Mouse (Mus musculus) megakaryocyte, embryonic 14.5 days (primary cell): ENCODE data around the gene Ptpn6. TPM values are rescaled to one million over a fixed set of nuclear protein-coding genes. Genes with fewer than 3 reads are reported as not detected.

Experiments used
- H3K27me3 ChIP-seq: replicated peaks from 2 replicates; pipeline ENCODE3; 2012; ENCODE audit warnings: inconsistent platforms
- H3K36me3 ChIP-seq: replicated peaks from 2 replicates; pipeline ENCODE3; 2012; ENCODE audit warnings: low read length, inconsistent platforms, mixed read lengths
- H3K4me1 ChIP-seq: 2 replicates; pipeline ENCODE4 v1.6.1; 2012; ENCODE audit warnings: inconsistent platforms
- H3K4me3 ChIP-seq: replicated peaks from 2 replicates; pipeline ENCODE3; 2012; ENCODE audit warnings: moderate library complexity, mild to moderate bottlenecking, inconsistent platforms
- H3K9me3 ChIP-seq: 2 replicates; pipeline ENCODE4 v1.6.1; 2012; ENCODE audit warnings: inconsistent platforms
- FLI1 ChIP-seq: IDR thresholded peaks from 2 replicates; pipeline ENCODE4 v1.6.1; 2012; ENCODE audit warnings: low read length, inconsistent platforms, mixed read lengths
- GATA1 ChIP-seq: IDR thresholded peaks from 3 replicates; pipeline ENCODE4 v1.6.1; 2012; ENCODE audit warnings: mixed read lengths, low read length, inconsistent platforms, borderline replicate concordance
- polyA plus RNA-seq: library from polyadenylated mRNA; stranded (reverse); fragments of >175 nt; gene quantifications from 2 replicates; pipeline ENCODE4 v1.2.3, GENCODE M21; 2012; ENCODE audit warnings: low replicate concordance; ENCODE audit not compliant: insufficient read depth

Ptpn6 gene
- polyA plus RNA-seq: 19.9 and 20.1 TPM in 2 replicates

- Histone ChIP-seq H3K36me3 (peaks cover 27% of the 10 kb centered on the region), H3K9me3 (no peaks in the 10 kb centered on the region), H3K4me3 (peak within 1 kb of the TSS; percentile 42), H3K27me3 (no peaks in the 10 kb centered on the region), H3K4me1 (peaks cover 71% of the 10 kb centered on the region)
- no peak for TF ChIP-seq GATA1
- no peak for TF ChIP-seq FLI1
Observed at GRCm38 (mm10) chr6:124738511-124739023, at the start of gene Ptpn6. Gene Ptpn6 (minus strand): TSS chr6:124738714.

- no peaks in the 10 kb centered on the region for H3K9me3 ChIP-seq
- H3K36me3 ChIP-seq: no peaks in the 10 kb centered on the region
Observed at GRCm38 (mm10) chr6:124787722-124788121, 49.2 kb upstream of the Ptpn6 start.

DNA sequence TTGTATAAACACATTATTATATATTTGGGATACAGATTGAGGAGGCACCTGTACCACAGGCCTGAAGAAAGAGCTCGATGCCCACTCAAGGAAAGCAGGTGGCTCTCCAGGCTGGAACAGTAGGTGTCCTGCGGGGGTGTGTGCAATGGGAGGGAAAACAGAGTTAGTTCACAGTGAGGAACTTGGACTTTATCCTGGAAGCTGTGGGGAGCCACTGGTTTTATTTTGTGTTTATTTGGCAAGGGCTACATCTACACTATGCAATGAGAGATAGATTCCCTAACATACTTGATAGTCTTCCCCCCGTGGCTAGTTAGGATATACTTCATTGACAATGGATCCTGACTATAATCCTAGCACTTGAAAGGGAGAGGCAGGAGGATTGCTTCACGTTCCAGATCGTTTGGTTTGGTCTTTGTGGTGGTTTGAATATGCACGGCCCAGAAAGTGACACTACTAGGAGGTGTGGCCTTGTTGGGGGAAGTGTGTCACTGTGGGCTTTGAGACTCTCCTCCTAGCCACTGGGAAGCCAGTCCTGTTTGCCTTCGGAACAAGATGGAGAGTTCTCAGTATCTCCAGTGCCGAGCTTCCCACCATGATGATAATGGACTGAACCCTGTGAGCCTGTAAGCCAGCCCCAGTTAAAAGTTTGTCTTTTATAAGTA, 48.4 kb upstream of the Ptpn6 start:
- TF ChIP-seq GATA1 (no peak), FLI1 (no peak)
- H3K4me1 ChIP-seq: peaks cover 13% of the 10 kb centered on the region
- no peaks in the 10 kb centered on the region for H3K27me3 ChIP-seq
- no peaks in the 10 kb centered on the region for H3K36me3 ChIP-seq
- peak overlapping the region; percentile 38 for H3K4me3 ChIP-seq
- no peaks in the 10 kb centered on the region for H3K9me3 ChIP-seq

More at GRCm38 (mm10) chr6:124787722-124788121, 49.2 kb upstream of the Ptpn6 start:
- peaks cover 2% of the 10 kb centered on the region for H3K27me3 ChIP-seq
- H3K4me3 ChIP-seq: no peak overlapping the region
- peaks cover 8% of the 10 kb centered on the region for H3K4me1 ChIP-seq
- TF ChIP-seq FLI1: no peak
- TF ChIP-seq GATA1: no peak

GRCm38 (mm10) chr6:124782436-124782835, 43.9 kb upstream of the Ptpn6 start:
- Histone ChIP-seq H3K36me3 (no peaks in the 10 kb centered on the region), H3K27me3 (peaks cover 32% of the 10 kb centered on the region), H3K4me1 (peaks cover 38% of the 10 kb centered on the region), H3K9me3 (peaks cover under 1% of the 10 kb centered on the region), H3K4me3 (peak overlapping the region; percentile 85)
- TF ChIP-seq FLI1 (no peak), GATA1 (no peak)

GRCm38 (mm10) chr6:124780917-124781316, 42.4 kb upstream of the Ptpn6 start:
- no peak overlapping the region for H3K4me3 ChIP-seq
- H3K4me1 ChIP-seq: peaks cover 32% of the 10 kb centered on the region
- no peak for TF ChIP-seq FLI1
- TF ChIP-seq GATA1: no peak
- no peaks in the 10 kb centered on the region for H3K36me3 ChIP-seq
- H3K27me3 ChIP-seq: peaks cover 40% of the 10 kb centered on the region
- peaks cover 14% of the 10 kb centered on the region for H3K9me3 ChIP-seq

DNA sequence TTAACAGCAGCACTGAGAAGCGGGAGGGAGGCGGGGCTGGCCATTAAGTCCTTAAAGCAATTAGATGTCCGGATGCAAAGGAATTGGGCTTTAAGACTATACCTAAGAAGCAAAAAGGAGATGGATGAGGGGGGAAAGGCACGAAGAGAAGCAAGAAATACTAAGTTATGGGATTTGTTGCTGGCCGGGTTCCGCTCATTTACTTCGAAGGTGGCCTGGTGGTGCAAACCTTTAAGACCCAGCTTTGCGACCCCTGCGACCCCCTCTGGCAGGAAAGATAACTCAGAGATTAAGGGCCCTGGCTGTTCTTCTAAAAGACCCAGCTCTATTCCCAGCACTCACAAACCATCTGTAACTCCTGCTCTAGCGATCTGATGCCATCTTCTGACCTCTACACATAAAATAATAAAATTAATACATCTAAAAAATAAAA, 41.5 kb upstream of the Ptpn6 start:
- TF ChIP-seq GATA1 (no peak), FLI1 (no peak)
- peaks cover 40% of the 10 kb centered on the region for H3K27me3 ChIP-seq
- H3K9me3 ChIP-seq: peaks cover 14% of the 10 kb centered on the region
- peak overlapping the region; percentile 77 for H3K4me3 ChIP-seq
- peaks cover 32% of the 10 kb centered on the region for H3K4me1 ChIP-seq
- H3K36me3 ChIP-seq: no peaks in the 10 kb centered on the region

GRCm38 (mm10) chr6:124779222-124779983, 40.9 kb upstream of the Ptpn6 start, which contains the start of gene Lrrc23:
Gene Lrrc23 (minus strand): TSS chr6:124779727.
- TF ChIP-seq GATA1 (no peak), FLI1 (no peak)
- Histone ChIP-seq H3K9me3 (peaks cover 14% of the 10 kb centered on the region), H3K4me1 (peaks cover 32% of the 10 kb centered on the region), H3K36me3 (no peaks in the 10 kb centered on the region), H3K4me3 (peak within 1 kb of the TSS; percentile 77), H3K27me3 (peaks cover 41% of the 10 kb centered on the region)

DNA sequence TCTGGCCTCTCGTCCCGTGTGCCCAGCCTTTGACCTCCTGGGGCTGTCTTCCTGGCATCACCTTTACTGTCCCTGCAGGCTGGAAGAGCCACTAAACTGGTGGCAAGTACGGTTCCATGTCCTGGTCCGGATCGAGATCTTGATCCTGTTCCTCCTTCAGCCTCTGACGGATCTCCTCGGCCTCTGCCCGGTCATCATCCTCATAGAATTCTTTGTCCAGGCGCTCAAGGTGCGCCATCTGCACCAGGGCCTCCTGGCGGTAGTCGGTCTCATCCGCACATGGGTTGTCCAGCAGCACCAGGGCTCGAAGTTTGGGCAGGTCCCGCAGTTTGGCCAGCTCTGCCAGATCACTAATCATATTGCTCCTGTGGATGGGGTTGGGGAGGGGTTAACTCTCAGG, 32.0 kb upstream of the Ptpn6 start:
- Histone ChIP-seq H3K9me3 (no peaks in the 10 kb centered on the region), H3K36me3 (peaks cover 15% of the 10 kb centered on the region), H3K4me1 (peaks cover 35% of the 10 kb centered on the region), H3K27me3 (peaks cover 68% of the 10 kb centered on the region), H3K4me3 (no peak overlapping the region)
- TF ChIP-seq FLI1 (no peak), GATA1 (no peak)

DNA sequence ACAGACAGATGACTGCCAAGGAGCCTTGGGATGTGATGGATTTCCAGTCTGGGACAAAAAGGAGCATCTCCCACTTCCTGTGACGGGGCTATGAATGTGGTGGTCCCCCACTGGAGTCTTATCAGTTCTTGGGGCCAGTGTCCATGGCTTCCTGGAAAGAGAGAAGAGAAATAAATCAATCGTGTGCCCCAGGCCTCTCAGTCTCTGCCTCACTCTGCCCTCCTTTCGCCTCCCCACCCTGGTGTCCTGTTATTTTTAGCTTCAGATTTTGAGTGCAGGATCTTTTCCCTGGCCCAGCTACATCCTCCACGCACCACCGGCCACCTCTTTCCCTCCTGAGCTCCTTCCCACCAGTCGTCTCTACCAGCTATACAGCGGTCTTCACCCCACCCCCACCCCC, 31.5 kb upstream of the Ptpn6 start:
- peaks cover 16% of the 10 kb centered on the region for H3K36me3 ChIP-seq

More for the DNA sequence above, 31.5 kb upstream of the Ptpn6 start:
- Histone ChIP-seq H3K4me1 (peaks cover 35% of the 10 kb centered on the region), H3K9me3 (no peaks in the 10 kb centered on the region), H3K27me3 (peaks cover 68% of the 10 kb centered on the region), H3K4me3 (peak overlapping the region; percentile 93)
- TF ChIP-seq GATA1: no peak
- TF ChIP-seq FLI1: no peak
